Mouse (Mus musculus) embryonic fibroblast, embryonic 13.5 days (primary cell): ENCODE measurements at regions not wholly inside any gene's neighbourhood (a gene's known extent, or its start where the extent isn't known, plus 50 kb on each side); places are given as distances from the start of the nearest gene placed in this dataset.

Source experiments
- H3K27ac ChIP-seq: 2 replicates; pipeline ENCODE4 v1.5.1; 2012; ENCODE audit warnings: low read length, control low read depth, inconsistent platforms; ENCODE audit not compliant: insufficient read depth
- H3K4me1 ChIP-seq: 2 replicates; pipeline ENCODE4 v1.6.1; 2011; ENCODE audit warnings: low read length; ENCODE audit not compliant: control insufficient read depth, insufficient read depth
- H3K4me3 ChIP-seq: 2 replicates; pipeline ENCODE4 v1.5.1; 2011; ENCODE audit warnings: mild to moderate bottlenecking, control low read depth, low read length; ENCODE audit not compliant: insufficient read depth
- CTCF ChIP-seq: IDR thresholded peaks from 2 replicates; pipeline ENCODE4 v1.5.1; 2011; ENCODE audit warnings: mild to moderate bottlenecking, control low read depth, low read length, moderate library complexity, borderline replicate concordance; ENCODE audit not compliant: insufficient read depth
- POLR2A ChIP-seq: IDR thresholded peaks from 2 replicates; pipeline ENCODE4 v1.6.1; 2011; ENCODE audit warnings: low read depth, mild to moderate bottlenecking, control low read depth, low read length, moderate library complexity

- H3K4me3 ChIP-seq = no peak overlapping the region
- H3K4me1 ChIP-seq = peaks cover 2% of the 10 kb centered on the region; the same call in 1 of the 2 replicates
- H3K27ac ChIP-seq = no peak overlapping the region
- TF ChIP-seq CTCF (no peak), POLR2A (no peak)
Measured at GRCm38 (mm10) chr2:45256373-45256772, 139.2 kb upstream of the Zeb2 start.

GRCm38 (mm10) chr2:45253936-45254335 is 136.7 kb upstream of the Zeb2 start:
- TF ChIP-seq CTCF (no peak), POLR2A (no peak)
- H3K4me3 ChIP-seq = no peak overlapping the region
- peaks cover under 1% of the 10 kb centered on the region; the same call in 1 of the 2 replicates for H3K4me1 ChIP-seq
- no peak overlapping the region for H3K27ac ChIP-seq

- Histone ChIP-seq H3K4me3 (no peak overlapping the region), H3K4me1 (no peaks in the 10 kb centered on the region), H3K27ac (no peak overlapping the region)
- TF ChIP-seq POLR2A (no peak), CTCF (no peak)
Measured at GRCm38 (mm10) chr2:45252321-45252720, 135.1 kb upstream of the Zeb2 start.

- Histone ChIP-seq H3K4me3 (no peak overlapping the region), H3K27ac (no peak overlapping the region), H3K4me1 (no peaks in the 10 kb centered on the region)
- TF ChIP-seq POLR2A (no peak), CTCF (no peak)
Measured at GRCm38 (mm10) chr2:45249658-45250057, 132.5 kb upstream of the Zeb2 start.

DNA sequence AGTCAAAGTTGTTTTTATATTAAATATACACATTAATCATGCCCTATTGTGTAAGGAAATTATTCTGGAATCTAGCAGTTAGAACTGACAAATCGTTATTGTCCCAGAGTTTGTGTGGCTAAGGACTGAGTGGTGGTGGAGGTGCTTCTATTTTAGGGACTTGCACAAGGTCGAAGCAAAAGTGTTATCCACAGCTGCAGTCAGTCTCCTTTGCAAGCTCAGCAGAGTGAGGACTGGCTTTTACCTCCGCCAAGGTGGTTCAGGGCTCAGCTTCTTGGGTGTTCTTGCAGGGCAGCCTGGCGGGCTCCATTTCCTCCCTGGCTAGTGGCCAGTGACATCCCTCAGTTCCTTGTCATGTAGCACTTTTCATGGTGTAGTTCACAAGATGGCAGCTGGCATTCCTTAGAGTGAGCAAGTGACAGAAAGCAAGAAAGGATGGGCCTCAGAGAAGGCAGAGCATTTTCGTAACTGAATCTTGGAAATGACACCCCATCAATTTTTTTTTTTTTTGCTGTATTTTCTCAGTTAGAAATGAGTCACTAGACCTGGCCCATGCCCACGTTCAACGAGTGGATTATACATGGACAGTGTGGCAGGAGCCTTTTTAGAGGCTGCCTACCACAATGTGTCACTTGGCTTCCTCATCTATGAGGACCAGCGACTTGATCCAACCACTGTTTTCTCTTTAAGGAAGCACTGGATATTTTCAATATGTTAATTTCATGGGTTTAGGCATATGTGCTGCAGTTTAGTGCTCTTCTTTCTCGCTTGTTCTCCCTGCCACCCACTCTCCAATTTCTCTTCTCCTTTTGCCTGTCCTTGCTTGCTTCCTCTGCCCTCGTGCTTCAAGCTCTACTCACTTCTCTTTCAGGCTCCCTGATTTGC is 129.1 kb upstream of the Zeb2 start:
- Histone ChIP-seq H3K27ac (no peak overlapping the region), H3K4me3 (no peak overlapping the region), H3K4me1 (no peaks in the 10 kb centered on the region)
- TF ChIP-seq POLR2A (no peak), CTCF (no peak)

DNA sequence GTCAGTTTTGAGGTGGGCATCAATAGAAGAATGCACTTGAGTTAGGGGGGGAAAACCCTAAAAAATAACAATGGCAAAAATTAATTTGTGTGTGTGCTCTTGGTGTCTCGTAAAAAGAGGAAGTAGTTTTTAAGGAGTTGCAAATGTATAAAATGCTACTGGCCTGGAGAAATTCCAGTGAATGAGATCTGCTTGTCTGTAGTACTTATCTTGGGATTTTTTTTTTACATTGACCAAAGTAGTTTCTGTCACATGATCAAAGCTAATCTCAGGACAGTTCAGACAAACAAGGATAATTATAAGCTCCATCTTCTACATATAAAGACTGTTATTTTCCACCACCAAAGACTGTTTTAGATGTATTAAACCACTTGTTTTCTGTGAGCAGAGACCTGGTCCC is 128.3 kb upstream of the Zeb2 start:
- Histone ChIP-seq H3K4me3 (no peak overlapping the region), H3K4me1 (no peaks in the 10 kb centered on the region), H3K27ac (no peak overlapping the region)
- TF ChIP-seq CTCF (no peak), POLR2A (no peak)

DNA sequence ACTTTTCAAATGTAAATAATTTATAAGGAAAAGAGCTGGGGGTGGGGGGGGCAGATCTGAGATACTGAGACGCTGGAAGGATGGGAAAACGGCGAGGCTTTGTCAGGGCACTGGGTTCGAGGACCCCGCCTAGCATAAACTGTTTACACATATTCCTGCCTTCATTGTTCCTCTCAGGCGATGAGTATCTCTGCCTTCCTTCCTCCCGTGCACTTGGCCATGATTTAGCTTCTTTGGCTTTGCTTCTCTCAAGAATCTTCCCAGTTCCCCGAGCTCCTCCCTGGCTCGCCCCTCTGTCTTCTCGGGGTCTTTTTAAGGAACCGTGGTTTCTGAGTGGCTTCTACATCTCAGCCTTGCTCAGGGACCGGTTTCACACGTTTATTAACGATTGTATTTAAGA is 127.3 kb upstream of the Zeb2 start:
- Histone ChIP-seq H3K27ac (no peak overlapping the region), H3K4me3 (no peak overlapping the region), H3K4me1 (no peaks in the 10 kb centered on the region)
- TF ChIP-seq CTCF (no peak), POLR2A (no peak)

DNA sequence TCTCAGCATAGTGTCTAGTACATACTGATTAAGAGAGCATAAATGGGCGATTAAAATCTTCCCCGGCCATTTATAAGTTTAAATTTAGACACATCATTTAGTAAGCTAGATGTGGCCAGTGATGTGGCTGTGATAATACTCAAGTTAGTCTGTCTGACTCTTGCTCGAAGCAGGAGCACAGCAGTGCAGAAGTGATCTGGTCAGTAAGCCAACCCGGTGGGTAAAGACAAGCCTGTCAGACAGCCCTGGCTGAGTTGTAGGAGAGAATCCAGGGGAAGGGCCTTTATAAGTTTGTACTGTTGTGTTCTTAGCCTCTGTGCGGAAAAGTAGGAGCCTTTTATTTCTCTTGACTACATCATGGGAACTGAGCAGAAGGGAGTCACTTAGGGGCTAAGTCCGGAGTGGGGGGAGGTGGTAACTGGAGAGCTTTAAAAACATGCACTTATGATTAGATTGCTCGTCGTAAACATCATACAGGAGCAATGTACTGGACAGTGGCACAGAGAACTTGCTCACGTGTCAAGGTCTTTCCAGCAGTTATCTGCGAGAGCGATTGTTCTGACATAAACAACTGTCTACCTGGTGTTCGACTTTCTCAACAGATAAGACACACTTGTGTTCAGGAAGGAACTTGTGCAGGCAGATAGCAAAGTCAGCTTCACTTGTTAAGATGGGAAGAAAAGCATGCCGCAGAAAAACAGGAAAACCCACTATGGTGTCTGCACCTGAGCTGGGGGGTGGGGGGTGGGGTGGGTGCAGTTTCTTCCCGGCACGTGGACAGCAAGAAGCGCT is 122.5 kb upstream of the Zeb2 start:
- TF ChIP-seq CTCF (no peak), POLR2A (no peak)
- Histone ChIP-seq H3K4me3 (no peak overlapping the region), H3K27ac (no peak overlapping the region), H3K4me1 (no peaks in the 10 kb centered on the region)

DNA sequence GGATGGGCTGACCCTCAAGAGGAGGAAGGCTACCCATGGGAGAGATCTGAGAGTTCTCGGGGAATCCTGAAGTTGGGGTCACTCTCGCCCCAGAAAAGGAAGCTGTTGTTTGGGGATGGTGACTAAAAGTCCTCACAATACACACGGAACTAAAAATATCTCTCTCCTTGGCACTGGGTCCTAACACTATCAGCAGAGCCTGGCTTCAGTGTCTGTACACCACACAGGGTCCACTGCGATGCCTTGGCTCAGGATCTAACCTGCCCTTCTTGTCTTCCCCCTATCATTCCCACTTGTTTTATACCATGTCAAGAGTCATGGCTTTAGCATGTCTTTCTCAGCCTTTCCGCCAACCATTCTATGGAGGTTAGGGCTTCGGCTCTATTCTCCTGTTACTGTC is 121.8 kb upstream of the Zeb2 start:
- Histone ChIP-seq H3K27ac (no peak overlapping the region), H3K4me1 (no peaks in the 10 kb centered on the region), H3K4me3 (no peak overlapping the region)
- TF ChIP-seq POLR2A = no peak
- TF ChIP-seq CTCF = no peak
